Mouse (Mus musculus): Measurements from ENCODE around the gene Sema5b. TPM values are rescaled to one million over a fixed set of nuclear protein-coding genes. Genes with fewer than 3 reads are reported as not detected.

Sema5b gene
- polyA plus RNA-seq (2012; rRNA removed; ENCODE audit: low replicate concordance): 0.68 and 1.9 TPM in 2 replicates

DNA sequence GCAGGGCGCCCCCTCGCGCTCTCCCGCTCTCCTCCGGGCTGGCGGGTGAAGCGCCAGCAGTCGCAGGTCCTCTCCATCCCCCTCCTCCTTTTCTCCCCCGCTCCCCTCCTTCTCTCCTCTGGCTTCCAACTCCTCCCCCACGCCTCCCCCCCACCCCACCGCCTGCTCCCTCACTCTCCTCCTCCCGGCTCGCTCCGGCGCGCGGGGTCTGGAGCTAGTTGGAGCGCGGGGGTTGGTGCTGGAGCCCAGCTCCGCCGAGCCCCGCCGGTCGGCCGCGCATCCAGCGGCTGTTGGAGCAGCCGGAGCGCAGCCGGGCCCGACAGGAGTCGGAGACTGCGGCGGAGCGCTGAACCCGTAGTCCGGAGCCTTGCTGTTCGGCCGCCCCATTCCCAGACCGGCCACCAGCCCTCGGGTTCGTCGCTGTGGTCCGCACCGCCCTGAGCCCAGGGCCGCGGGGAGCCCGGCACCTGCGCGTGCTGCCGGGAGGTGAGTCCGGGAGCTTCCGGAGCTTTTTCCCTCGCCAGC lies at the start of gene Sema5b:
Gene Sema5b, plus strand, starts transcription at position 29 of the 525 bp plus-strand sequence.

Other genes starting within 250 kb of the Sema5b start
- 2.2 and 6.0 TPM in 2 replicates for gene Sec22a, start 177.2 kb upstream of the Sema5b start, polyA plus RNA-seq (2012; rRNA removed; ENCODE audit: low replicate concordance)
- 4.1 and 6.0 TPM in 2 replicates for gene Pdia5, start 50.3 kb upstream of the Sema5b start, polyA plus RNA-seq (2012; rRNA removed; ENCODE audit: low replicate concordance)
- gene Dirc2, start 228.2 kb downstream of the Sema5b start, polyA plus RNA-seq (2012; rRNA removed; ENCODE audit: low replicate concordance): 16.6 and 46.4 TPM in 2 replicates
- gene Hspbap1, start 229.2 kb downstream of the Sema5b start, polyA plus RNA-seq (2012; rRNA removed; ENCODE audit: low replicate concordance): 3.2 TPM in 2 replicates

All from duodenum, adult 2 months (tissue).